Mouse (Mus musculus) monocyte, adult 5-6 weeks (primary cell): ENCODE data around the gene Tmco1. TPM values are rescaled to one million over a fixed set of nuclear protein-coding genes. Genes with fewer than 3 reads are reported as not detected.

Experiments
- total RNA-seq: library from RNA; stranded (forward); fragments of 200-1000, 200-491, 200-594 nt; gene quantifications from 3 replicates; pipeline ENCODE4 v1.2.3, GENCODE M21; 2017

Tmco1 gene
- total RNA-seq, 1 experiment from 2014 or later, result 200 TPM

Other genes with a start within 250 kb of the Tmco1 start
- gene Uck2, start 23.1 kb upstream of the Tmco1 start, total RNA-seq, result 12.9 to 32.1 TPM (median 23.7 TPM) in 3 replicates
- gene Aldh9a1, start 41.6 kb downstream of the Tmco1 start, total RNA-seq, result 34.4 to 38.5 TPM (median 34.8 TPM) in 3 replicates
- gene Mgst3, start 85.5 kb downstream of the Tmco1 start, total RNA-seq, result 0.43 to 3.1 TPM (median 3.0 TPM) in 3 replicates
- gene Lrrc52, start 158.4 kb downstream of the Tmco1 start, total RNA-seq, result not detected in 3 replicates